Mouse (Mus musculus) gastrocnemius, postnatal 36 days (tissue): Measurements from ENCODE around the gene Plekhm3. TPM values are rescaled to one million over a fixed set of nuclear protein-coding genes. Genes with fewer than 3 reads are reported as not detected.
"Not testable (repeated sequence)": the region's sequence is repeated elsewhere in the genome, so short reads cannot be mapped to it uniquely, and the experiment has no call there.

Experiments used
- DNase-seq, 2 experiments: peaks; one replicate each; pipeline ENCODE4 v3.0.0; 2022
- intact Hi-C: fragments of 180-260 bp; cut with DNase I; formaldehyde crosslinking; loops from one replicate; pipeline ENCODE4 v1.15.1; 2025
- long read RNA-seq, 2 experiments: library from polyadenylated mRNA; stranded (forward); transcript quantifications; one replicate each; pipeline ENCODE4 v2.0.0; 2021
- total RNA-seq, 2 experiments: library from RNA; stranded (reverse); gene quantifications; 2 replicates each; pipeline ENCODE4 v1.2.3; 2021

Plekhm3 gene
- total RNA-seq: 1 to 10 TPM; 4.7 to 6.7 TPM
- long read RNA-seq, experiment 1, partial matches to known transcripts: 0 of 1 reads
- long read RNA-seq, experiment 1, other reads (novel, unspliced or antisense): 1 of 1 reads
- long read RNA-seq, experiment 2, partial matches to known transcripts: 0 of 2 reads
- long read RNA-seq, experiment 2, other reads (novel, unspliced or antisense): 2 of 2 reads

DNA sequence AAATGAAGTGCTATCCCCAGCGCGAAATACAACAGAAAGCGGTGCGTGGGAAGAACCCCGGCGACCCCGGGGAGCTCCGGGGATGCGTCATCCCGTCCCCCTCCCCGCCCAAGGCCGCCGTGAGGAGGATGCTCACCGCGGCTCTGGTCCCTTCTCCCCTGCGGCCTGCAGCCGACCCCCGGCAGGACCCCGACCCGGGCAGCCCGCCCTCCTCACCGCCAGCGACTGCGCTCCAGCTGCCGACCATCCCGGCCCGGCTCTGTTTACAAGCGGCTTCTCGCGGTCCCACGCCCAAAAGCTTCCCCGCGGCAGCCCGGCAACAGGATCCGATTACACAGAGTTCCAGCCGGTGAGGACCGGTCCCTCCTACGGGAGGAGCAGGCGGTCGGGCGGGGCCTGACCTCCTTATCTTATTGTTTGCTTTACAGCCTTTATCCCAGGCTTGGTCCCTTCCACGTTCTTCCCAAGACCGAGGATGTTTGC lies at the start of gene Plekhm3:
Plekhm3 (minus strand) TSS at position 346 of the 483 bp plus-strand sequence.
- DNase-seq: peak; percentile 73 to 81
- intact Hi-C loops: no loop called here

GRCm38 (mm10) chr1:65005575-65005974 lies 49.0 kb upstream of the Plekhm3 start:
- no peak for DNase-seq
- intact Hi-C loops: loop anchor here (5.0 to 10.0 kb wide), 3 partner anchors 288 to 1341 kb away; no protein-coding TSS in a partner anchor

DNA sequence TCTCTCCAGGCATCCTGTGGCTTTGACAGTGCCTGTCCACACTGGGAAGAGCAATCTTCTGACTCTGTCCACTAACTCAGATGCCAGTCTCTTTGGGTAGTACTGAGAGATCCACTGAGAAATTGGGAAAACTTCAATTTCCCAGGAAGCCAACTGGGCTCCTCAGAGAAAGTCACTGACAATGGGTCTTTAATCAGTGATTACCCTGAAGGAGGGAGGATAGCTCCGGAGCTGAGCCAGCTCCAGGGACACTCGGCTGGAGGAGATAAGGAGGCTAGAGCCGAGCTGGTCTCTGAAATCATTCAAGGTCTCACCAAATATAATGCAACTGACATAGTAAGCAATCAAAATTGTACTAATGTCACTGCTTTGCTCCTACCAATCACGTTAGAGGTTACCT lies 47.9 kb upstream of the Plekhm3 start:
- no peak for DNase-seq
- intact Hi-C loops: loop anchor here (10.0 kb wide), 2 partner anchors 380 to 1340 kb away; no protein-coding TSS in a partner anchor

GRCm38 (mm10) chr1:64993206-64993605 lies 36.6 kb upstream of the Plekhm3 start:
- no peak for DNase-seq
- intact Hi-C loops: no loop called here

- intact Hi-C loops: no loop called here
- no peak for DNase-seq
Observed at GRCm38 (mm10) chr1:64988176-64988575, 31.6 kb upstream of the Plekhm3 start.

- intact Hi-C loops: loop anchor here (2.0 kb wide), 1 partner anchor 269 kb away; no protein-coding TSS in a partner anchor
- peak in 1 of 2 experiments; percentile 12 for DNase-seq
Observed at GRCm38 (mm10) chr1:64986120-64986519, 29.5 kb upstream of the Plekhm3 start.

DNA sequence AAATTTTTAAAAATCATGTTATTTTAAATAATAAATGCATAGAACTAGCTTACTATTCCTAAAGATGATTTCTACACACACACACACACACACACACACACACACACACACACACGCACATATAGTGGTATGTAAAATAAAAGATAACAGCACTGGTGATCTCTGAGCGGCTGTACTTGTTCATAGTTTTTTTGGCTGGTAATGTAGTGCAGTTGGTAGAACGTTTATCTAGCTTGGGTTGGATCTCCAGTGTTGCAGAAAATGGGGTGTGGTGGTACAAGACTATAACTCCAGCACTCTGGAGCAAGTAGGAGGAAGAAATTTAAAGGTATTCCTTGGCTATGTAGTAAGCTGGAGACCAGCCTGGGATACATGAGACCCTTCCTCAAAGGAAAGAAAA lies 26.6 kb upstream of the Plekhm3 start:
- no peak for DNase-seq
- intact Hi-C loops: no loop called here

- intact Hi-C loops: no loop called here
- no peak for DNase-seq
Observed at GRCm38 (mm10) chr1:64978321-64978799, 21.7 kb upstream of the Plekhm3 start.

- no peak for DNase-seq
- intact Hi-C loops: no loop called here
Observed at GRCm38 (mm10) chr1:64975346-64975745, 18.7 kb upstream of the Plekhm3 start.

DNA sequence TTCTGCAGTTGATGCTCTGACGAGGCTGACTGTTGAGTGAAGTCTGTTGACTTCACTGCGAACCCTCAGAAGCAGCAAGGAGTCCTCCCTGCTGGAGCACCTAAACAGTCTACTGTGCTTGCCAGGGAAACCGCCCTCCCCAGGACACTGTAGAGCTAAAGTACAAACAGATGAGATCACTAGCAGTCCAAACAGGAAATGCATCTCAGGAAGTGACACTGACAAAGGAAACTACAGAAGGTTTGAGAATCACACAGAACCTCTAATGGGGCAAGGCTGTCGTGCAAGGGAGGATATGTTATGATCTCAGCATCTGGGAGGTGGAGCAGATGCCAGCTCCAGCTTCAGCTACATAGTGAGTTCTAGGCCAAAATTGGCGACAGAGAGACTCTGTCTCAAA lies 14.1 kb upstream of the Plekhm3 start:
- intact Hi-C loops: no loop called here
- DNase-seq: no peak

GRCm38 (mm10) chr1:64957021-64957489 lies 431 bp upstream of the Plekhm3 start:
- DNase-seq: no peak
- intact Hi-C loops: no loop called here

- intact Hi-C loops, DNase-seq: not testable (repeated sequence)
Observed at GRCm38 (mm10) chr1:64954786-64955185, 1.8 kb downstream of the Plekhm3 start.

DNA sequence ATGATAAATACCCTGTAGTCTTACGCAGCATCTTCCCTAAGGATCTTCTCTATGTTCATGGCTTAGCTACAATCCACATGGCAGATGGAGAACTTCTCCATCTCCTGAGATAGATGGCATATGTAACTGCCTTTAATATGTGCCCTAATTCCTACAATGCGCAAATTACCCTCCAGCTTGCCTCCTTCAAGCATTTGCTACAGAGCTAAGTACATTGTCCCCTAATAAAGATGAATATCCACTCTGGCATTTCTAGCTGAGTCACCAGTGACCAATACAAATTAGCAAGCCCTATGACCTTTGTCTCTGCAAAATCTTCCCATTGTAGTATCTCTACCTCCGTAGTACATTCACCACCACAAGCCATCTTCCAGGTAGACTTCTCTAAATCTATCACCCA lies 6.4 kb downstream of the Plekhm3 start:
- DNase-seq: no peak
- intact Hi-C loops: no loop called here

GRCm38 (mm10) chr1:64949377-64949776 lies 7.2 kb downstream of the Plekhm3 start:
- intact Hi-C loops: no loop called here
- DNase-seq: no peak

GRCm38 (mm10) chr1:64946106-64946505 lies 10.5 kb downstream of the Plekhm3 start:
- no peak for DNase-seq
- intact Hi-C loops: no loop called here

DNA sequence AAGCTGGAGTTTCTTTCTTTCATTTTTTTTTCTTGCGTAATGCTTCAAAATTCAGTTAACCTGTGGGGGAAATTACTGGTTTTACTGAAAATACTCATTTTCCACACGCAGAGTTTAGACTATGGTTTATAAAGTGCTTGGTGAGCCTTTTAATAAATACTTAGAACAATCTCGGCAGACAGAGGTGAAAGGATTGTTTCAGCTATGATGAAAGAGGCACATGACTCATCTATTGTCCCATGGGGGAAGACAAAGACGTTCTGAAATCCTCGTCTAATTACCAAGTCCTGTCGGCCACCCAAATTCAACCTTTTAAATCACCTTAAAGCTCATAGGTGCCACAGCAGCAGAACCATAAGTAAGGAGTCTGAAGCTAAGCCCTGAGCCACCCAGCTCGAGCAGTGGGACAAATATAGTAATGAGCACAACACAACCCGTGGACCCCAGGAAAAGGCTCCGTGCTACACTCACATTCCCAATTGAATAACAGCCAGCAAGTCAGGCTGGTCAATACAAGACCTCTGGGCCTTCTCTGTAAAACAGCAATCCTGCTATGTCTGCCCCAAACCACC lies 11.3 kb downstream of the Plekhm3 start:
- intact Hi-C loops: no loop called here
- no peak for DNase-seq

GRCm38 (mm10) chr1:64944746-64945145 lies 11.9 kb downstream of the Plekhm3 start:
- no peak for DNase-seq
- intact Hi-C loops: no loop called here

- intact Hi-C loops: no loop called here
Observed at GRCm38 (mm10) chr1:64942006-64942755, 14.4 kb downstream of the Plekhm3 start.

DNA sequence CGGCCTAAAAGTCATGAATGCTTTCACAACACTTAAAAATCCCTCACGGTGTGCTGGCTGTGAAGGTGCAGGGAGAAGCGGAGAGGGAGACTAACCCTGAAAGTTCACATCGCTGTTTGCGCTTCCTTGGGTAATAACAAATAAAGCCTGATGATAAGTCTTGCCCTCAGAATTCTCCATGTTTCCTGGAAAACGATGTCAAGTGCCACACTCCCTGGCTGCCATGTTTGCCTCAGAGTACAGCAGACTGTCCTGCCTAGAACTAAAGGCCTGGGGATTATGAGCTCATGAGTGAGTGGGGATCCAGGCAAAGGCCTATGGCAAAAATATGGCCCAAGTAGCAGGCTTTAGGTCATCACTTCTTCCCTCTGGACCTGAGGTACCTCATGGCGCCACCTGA lies 17.7 kb downstream of the Plekhm3 start:
- DNase-seq: no peak
- intact Hi-C loops: no loop called here

More at GRCm38 (mm10) chr1:64942006-64942755, 14.4 kb downstream of the Plekhm3 start:
- DNase-seq: no peak

DNA sequence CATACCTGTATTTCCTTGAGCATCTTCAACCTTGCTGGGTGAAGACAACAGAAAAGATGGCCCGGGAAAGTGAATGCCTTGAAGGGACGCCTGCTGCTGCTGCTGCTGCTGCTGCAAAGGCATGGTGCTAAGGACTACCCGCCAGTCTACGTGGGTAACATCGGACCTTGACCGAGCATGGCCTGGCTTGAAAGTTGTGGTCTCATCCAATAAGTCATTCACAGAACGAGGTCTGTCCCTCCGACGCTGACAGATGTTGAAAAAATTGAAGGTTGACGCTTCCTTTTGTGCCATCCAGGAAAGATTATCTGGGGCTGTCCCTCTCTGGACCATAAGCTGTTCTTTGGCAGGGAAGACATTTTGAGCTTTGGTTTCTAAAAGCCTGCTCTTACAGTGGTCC lies 18.9 kb downstream of the Plekhm3 start:
- intact Hi-C loops: no loop called here
- DNase-seq: no peak

GRCm38 (mm10) chr1:64932921-64933320 lies 23.7 kb downstream of the Plekhm3 start:
- no peak for DNase-seq
- intact Hi-C loops: no loop called here
